Mouse (Mus musculus): ENCODE data around the gene Gm11037.

GRCm38 (mm10) chr2:131090852-131091251 is 42.4 kb upstream of the Gm11037 start:
- TF ChIP-seq GATA1 (IDR thresholded peaks at IDR 0.05; ENCODE audit: borderline replicate concordance, low read length) (no peak), FLI1 (IDR thresholded peaks at IDR 0.05; ENCODE audit: low read length) (no peak)

All from megakaryocyte, embryonic 14.5 days (primary cell).